Mouse (Mus musculus): ENCODE measurements around the gene Arhgef25.

Gene Arhgef25

DNA sequence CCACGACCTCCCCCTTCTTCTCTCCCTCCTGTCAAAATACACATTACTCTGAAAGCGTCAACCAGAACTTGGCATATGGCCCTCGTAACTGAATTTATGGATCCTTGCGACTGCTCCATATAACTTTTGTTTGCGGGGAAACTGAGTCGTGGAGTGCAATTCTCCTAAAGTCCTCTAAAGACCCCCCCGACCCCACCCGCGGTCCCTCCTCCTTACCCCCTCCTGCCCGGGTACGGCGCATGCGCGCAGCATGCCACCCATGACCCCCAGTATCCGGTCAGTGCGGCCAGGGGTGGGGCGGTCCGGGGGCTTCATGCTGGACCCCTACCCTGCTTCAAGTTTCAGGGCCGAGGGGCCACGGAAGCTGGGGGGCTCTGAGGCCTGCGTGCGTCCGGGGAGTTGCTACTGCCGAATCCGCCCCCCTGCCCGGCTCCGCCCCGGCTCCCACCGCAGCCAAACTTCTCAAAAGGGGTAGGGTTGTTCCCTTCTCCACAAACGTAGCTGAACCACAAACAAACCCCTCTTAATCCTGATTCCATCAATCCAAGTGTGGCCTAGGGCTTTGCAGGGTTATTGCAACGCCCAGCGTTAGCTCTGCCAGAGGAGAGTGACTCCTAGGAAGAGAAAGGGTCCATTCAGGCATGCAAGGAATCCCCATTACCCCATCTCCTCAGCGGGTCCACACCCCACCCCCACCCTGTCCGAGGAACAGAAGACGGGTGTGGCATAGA is at the start of gene Arhgef25:
Arhgef25 (minus strand) TSS at position 433 of the 731 bp plus-strand sequence.
- no peak for DNase-seq (ENCODE audit: extremely low read depth, low read depth)

DNA sequence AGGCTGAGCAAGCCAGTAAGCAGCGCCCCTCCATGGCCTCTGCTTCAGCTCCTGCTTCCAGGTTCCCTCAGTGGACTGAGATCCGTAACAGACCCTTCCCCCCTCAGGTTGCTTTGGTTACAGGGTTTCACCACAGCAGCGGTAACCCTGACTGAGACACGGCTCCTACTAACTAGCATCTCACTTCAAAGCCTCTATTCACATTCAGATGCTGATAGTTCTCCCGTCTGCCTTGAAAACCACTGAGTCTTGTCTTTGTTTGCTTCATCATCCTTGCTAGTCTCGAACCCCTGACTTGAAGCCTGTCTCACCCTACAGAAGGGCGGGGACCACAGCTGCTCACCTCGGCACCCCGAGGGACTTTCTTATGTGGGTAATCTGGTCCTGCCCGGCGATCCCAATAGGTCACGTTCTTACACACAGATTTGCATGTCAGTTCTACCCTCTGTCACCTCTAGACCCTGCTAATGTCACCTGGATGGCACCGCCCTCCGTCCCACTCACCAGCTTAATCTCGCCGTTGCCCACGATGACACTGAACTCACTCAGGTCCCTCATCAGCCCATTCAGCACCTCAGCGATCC is 48.5 kb upstream of the Arhgef25 start:
- DNase-seq (ENCODE audit: extremely low read depth, low read depth) = no peak

DNA sequence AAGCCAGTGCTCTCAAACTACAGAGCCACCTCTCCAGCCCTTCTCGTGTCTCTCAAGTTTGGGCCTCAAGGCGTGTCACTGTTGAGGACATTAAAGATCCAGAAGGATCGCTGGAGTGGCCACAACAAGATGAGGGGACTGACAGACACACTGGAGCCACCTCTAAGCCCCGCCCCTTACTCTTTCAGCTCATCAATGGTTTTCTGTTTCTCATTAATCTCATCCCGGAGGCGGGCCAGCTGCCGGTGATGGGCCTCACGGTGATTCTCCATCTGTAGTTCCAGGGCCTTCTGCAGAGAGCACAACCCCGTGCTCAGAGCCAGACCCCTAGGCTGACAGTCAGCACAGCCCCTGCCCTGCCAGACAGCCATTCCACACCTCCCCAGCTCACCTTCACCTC is 46.7 kb upstream of the Arhgef25 start:
- no peak for DNase-seq (ENCODE audit: extremely low read depth, low read depth)

DNA sequence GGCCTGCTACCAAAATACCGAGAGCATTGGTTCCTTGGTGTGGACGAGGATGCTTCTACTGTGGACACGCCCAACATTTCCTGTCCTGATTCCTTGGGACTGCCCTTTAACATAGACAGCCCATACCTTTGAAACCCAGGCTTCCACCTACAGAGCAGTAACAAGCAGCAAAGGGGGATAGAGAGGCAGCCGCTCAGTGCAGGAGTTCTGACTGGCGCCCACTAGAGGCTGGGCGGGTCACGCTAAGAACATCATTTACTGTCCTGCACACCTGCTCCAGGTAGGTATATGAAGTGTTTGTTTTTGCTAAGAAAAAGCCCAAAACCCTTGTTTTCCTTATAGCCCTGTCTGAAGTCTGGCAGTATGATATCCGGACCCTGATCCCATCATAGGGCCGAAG is 43.3 kb upstream of the Arhgef25 start:
- no peak for DNase-seq (ENCODE audit: extremely low read depth, low read depth)

DNA sequence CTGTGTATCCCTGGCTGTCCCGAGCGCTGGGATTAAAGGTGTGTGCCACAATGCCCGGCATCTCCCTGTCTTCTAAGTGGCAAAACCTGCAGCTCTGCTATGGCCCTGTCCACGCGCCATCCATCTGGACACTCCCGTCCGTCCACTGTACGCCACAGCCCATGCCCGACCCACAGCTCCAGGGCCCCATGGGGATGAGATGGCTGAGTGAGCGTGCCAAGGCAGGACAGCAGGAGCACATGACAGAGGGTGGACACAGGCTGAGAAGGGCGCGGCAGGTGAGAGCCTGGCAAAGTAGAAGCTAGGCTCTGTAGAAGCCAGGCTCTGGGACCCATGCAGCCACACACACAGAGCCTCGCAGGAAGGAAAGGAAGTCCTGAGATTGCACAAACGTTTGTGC is 41.9 kb upstream of the Arhgef25 start:
- no peak for DNase-seq (ENCODE audit: extremely low read depth, low read depth)

DNA sequence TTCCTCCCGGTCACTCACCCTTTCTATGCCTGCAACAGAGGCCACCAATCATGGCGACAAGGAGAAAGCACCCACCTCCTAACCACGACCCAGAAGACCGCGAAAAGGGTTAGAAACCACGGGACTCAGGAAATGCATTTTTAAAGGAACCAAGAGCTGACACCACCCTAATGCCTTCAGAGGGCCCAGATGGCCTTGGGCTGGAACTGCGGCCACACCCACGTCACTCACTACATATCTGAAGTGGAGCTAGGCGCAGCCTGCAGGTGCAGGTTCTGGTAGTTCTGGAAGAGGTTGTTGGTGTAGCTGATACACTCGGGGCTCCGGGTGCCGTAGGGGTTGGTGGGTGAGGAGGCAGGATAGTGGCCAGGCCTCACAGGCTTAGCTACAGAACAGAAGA is 40.8 kb upstream of the Arhgef25 start:
- no peak for DNase-seq (ENCODE audit: extremely low read depth, low read depth)

DNA sequence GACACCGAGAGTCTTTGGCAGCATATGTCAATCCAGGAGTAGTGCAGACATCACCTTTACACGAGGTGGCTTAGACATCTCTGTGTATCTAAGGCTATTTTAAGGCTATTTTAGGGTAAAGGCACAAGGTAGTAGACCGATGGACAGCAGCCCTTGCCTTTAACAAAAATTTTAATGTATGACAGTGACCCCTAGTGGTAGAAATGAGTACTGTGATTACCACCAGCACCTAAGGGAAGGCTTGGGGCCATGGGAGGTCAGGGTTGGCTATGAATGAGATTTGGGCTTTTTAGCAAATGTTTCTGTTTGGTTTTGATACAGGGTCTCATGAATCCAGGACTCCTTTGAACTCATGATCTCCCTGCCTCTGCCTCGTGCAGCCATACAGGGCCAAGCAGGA is 39.0 kb upstream of the Arhgef25 start:
- DNase-seq (ENCODE audit: extremely low read depth, low read depth) = peak; percentile 52

DNA sequence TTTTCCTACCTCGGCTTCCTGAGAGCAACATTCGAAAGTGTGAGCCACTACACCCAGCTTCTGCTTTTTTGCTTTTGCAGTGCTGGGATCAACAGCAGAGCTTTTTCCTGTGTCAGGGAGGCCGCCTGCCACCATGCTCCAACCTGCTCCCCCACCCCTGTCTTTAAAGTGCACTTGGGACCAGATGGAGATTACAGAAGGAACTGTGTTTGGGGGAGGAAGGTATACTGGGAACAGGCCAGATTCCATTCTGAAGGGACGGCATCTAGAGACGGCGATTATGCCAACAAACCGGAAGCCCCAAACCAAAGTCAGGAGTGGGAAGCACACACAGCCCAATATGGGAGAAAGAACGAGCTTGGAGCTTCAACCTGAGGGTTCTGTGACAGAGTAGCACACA is 37.3 kb upstream of the Arhgef25 start:
- no peak for DNase-seq (ENCODE audit: extremely low read depth, low read depth)

DNA sequence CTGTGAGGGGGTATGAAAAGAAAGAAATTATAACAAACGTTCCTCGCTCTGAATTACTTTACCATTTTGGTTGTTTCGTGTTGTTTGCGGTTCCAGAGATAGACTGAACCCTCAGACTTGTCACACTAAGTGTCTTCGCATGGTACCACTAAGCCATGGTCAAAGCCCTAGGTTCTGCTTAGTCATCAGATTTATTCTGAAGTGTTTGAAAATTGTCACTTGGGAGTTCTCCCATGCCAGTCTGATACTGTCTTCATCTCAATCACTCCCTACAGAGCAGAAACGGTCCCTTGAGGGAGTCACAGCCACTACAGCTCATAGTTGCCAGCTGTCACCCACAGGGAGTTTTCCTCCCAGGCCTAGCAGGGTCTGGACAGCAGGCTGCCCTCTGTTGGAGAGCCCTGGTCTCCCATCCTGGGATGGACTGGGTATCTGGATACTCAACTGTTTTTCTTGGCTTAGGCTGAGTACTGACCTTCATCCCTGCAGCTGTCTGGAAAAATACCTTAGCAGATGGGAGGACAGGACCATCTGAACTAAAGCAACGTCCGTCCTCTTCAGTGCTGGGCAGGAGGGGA is 36.5 kb upstream of the Arhgef25 start:
- no peak for DNase-seq (ENCODE audit: extremely low read depth, low read depth)

DNA sequence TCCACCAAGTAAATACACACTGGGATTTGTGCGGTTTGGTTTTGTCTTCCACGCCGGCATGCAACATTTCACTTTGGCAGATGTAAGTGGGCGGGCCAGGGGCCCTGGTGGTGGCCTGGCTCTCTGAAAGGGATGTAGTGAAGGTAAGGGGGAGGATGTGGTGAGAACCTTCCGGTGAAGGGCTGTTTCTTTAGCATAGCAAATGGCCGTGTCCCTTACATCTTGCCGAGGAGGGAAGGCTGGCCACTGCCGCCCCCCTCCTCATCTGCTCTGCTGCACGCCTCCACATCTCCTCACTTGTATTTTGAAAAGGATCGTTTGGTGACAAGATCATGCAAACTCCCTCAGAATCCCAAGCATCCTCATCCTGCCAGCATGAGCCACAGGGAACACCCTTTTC is 35.8 kb upstream of the Arhgef25 start:
- DNase-seq (ENCODE audit: extremely low read depth, low read depth) = no peak

DNA sequence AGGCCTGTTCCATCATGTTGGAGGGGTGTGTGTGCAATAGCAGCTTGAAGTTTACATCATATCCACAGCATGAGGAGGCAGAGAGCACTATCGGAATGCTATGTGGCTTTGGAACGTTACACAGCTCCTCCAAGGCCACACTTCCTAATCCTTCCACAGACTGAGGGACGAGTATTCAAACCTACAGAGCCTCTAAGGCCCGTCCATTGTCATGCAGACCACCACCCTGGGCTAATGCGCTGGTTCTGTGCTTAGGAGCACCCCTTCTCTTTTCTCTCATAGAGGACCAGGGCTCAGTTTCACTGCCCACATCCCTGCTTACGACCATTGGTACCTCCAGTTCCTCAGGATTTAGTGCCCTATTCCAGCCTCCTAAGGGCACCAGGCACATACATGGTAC is 35.3 kb upstream of the Arhgef25 start:
- DNase-seq (ENCODE audit: extremely low read depth, low read depth) = no peak

DNA sequence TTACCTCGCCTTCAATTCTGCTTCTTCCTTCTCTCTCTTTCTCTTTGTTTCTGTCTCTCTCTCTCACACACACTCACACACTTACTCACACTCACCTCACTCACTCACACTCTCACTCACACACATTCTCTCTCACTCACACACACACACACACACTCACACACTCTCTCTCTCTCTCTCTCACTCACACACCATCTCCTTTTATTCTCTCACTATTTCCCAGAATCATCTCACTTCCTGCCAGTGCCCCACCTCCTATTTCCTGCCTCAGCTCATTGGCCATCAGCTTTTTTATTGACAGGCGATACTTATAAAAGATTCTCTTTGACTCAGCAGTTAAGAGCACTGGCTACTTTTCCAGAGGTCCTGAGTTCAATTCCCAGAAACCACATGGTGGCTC is 28.5 kb upstream of the Arhgef25 start:
- DNase-seq (ENCODE audit: extremely low read depth, low read depth) = no peak

DNA sequence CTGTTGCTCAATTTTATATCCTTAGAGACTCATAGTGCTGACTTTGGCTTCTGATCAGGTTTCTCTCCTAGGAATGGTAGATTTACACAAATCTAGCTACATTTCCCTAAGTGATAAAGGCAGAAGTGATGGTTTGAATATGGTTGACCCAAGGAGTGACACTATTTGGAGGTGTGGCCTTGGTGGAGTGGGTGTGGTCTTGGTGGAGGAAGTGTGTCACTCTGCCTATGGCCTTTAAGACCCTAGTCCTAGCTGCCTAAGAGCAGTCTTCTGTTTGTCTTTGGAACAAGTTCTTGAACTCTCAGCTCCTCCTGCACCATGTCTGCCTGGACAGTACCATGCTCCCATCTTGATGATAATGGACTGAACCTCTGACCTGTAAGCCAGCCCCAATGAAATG is 27.3 kb upstream of the Arhgef25 start:
- DNase-seq (ENCODE audit: extremely low read depth, low read depth) = no peak

DNA sequence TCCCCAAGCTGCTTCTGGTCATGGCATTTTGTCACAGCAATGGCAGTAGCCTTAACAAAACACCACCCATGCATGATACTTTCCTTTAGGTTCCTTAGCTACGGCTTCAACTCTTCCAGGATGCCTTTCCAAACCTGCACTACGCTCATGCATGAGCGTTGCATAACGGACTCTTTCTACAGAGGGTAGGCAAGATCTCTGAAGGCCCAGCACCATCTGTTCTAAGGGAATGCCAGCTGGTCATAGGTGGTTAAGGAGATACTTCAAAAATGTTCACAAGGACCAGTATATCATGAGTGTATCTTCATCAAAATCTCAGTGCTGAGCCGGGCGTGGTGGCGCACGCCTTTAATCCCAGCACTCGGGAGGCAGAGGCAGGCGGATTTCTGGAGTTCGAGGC is 26.6 kb upstream of the Arhgef25 start:
- DNase-seq (ENCODE audit: extremely low read depth, low read depth) = no peak

DNA sequence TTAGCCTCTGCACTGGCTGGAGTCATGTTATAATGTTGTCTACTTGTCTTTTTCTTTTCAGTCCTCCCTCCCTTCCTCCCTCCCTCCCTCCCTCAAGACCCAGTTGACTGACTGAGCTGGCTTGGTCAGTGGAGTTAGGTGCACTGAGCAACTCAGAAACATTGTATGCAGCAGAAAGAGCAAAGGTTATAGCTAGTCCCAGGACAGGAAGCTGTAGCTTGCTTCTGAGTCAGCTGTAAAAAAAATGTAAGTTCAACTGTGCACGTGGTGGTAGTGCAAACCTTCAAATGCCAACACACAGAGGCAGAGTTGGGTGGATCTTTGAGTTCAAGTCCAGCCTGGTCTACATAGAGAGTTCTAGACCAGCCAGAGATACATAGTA is 24.5 kb upstream of the Arhgef25 start:
- DNase-seq (ENCODE audit: extremely low read depth, low read depth) = no peak

DNA sequence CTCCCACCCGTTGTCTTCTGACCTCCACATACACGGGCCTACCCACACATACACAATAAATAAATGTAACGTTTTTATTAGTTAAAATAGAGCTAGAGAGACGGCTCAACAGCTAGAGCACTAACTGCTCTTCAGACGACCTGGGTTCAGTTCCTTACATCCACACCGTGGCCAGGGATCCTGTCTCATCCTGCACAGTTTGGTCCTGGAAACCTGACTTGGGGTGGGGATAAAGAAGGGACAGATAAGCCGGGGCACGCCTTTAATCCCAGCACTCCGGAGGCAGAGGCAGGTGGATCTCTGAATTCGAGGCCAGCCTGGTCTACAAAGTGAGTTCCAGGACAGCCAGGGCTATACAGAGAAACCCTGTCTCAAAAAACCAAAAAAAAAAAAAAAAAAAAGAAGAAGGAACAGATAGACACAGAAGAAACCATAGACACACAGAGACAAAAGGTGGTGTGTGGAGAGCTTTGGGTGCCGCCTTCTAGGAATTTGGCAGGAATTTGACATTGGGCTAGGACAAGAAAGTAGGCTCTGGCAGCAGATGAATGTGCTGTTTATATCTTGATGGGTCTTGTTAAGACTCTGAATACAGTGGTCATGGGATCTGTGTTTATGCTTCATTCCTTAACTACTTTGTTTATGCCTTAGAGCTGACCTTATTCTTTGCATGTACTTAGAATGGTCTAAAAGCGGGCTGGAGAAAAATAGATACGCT is 24.0 kb upstream of the Arhgef25 start:
- no peak for DNase-seq (ENCODE audit: extremely low read depth, low read depth)

DNA sequence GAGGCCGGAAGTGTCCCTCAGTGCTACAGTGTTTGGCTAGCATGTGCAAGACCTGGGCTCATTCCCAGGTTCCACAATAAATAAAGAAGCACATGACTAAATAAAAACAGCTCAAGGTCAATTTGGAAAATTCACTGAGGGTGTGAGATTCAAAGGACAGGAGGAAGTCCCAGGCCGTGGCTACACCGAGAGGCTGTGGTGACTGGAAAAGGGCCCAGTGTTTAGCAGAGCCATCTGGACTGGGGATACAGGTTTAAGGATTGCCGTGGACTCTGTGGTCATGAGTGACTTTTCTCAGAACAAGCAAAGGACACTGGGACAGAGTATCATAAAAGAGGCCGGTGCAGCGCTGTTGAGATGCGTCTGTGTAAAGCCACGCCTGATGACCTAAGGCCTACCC is 23.4 kb upstream of the Arhgef25 start:
- DNase-seq (ENCODE audit: extremely low read depth, low read depth) = no peak

DNA sequence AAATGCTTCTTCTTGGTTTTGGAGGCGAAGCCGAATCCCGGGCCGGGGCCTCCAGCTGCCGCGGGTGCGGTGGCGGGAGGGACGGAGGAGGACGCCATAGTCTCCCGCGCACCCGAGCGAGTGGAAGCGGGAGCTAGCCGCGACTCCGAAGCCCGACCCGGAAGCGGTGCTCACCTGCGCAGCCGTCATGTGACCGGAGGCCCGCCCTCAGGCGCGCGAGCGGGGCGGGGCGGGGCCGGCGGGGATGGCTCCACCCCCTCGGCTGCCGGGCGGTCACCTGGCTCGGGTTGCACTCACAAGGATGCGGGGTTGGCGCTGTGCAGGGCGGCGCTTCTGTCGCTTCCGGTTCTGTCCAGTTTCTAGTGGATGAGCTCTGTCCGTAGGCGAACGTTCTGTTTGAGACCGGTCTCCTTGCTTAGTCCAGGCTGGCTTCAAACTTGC is 21.6 kb upstream of the Arhgef25 start, which contains the start of gene Pip4k2c:
Pip4k2c (minus strand) TSS at position 172 of the 441 bp plus-strand sequence.
- DNase-seq (ENCODE audit: extremely low read depth, low read depth) = no peak

DNA sequence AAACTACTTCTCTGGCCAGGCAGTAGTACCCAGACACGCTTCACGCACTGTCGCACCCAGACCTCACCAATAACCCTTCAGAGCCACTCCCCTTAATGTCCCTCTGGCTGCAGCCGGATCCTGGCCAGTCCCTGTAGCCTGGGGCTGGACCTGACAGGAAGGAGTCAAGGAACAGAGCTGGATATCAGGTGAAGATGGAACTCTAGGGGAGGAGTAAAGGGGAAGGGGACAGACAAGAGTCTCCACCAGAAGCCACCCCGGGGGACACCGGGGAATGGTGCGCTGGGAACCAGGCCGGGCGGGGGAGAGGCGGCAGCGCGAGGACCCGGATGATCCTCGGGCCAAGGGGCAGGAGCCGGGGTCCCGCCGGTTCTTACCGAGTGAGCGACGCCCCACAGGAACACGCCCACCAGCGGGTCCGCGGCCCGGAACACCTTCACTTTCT is 21.1 kb upstream of the Arhgef25 start:
- no peak for DNase-seq (ENCODE audit: extremely low read depth, low read depth)

DNA sequence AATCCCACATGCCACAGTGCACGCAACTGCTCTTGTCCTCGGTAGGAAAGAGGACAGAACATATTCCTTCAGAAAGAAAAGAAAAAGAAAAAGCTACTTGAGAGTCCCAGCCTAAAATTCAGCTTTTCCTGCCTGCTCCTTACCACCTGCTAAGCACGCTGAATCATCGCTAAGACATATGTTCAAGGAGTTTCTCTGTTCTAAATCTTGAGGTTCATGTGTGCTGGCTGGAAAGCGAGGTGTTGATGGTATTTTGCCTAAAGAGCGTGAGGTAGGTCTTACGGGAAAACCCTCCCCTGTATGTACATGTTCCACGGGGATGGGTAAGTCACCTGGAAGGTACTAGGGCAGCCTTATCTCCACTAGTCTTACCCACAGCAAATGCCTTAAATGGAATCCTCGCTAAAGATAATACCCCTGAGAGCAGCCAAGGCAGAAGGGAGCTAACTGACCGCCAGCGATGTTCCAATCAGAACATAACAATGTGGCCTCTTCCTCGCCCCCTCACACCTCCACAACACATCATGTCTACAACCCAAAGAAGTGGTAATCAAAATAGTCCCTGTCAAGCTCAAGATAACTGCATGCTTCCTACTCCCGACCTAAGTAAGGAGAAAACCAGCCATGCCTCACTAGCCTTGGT is 20.2 kb upstream of the Arhgef25 start:
- no peak for DNase-seq (ENCODE audit: extremely low read depth, low read depth)

DNA sequence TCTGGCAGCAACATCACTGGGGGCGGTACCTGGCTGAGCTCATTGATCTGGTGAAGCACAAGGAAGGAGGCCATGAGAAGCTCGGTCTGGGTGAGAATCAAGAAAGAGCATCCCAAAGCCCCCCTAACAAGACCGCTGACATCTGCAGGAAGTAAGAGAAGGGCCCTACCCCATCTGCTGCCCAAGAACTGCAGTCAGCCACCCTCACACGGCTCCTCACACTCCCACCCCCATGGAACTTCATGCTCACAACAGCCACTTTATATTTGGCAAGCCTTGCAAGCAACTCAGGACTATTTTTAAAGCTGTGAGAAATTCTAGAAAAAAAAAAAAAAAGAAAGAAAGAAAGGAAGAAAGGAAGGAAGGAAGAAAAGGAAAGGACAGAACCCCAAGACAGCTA is 19.0 kb upstream of the Arhgef25 start:
- DNase-seq (ENCODE audit: extremely low read depth, low read depth) = no peak

DNA sequence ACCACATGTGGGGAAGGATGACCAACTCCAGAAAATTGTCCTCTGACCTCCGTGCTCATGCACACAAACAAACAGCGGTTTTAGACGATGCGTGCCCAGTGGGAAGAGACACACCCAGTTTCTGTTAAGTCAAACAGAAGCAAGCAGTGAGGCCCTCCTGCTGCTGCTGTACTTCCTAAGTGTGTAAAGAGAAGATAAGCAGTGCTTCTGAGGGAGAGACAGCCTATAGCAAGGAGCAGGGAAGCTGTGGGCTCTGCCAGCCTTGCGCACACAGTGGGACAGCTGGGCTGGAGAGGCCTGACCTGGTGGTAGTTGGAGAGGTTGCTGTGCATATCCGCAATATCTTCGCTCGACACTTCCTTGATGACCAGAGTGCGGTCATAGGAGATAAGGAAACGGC is 15.5 kb upstream of the Arhgef25 start:
- DNase-seq (ENCODE audit: extremely low read depth, low read depth) = peak; percentile 91

All from MEL-GATA-1-ER (cell line).